Mouse (Mus musculus) c-Kit-positive CD71-positive TER-119-positive erythroid progenitor cells, embryonic 14.5 days (primary cell): ENCODE data around the gene Haghl.
"Not testable (repeated sequence)": the region's sequence is repeated elsewhere in the genome, so short reads cannot be mapped to it uniquely, and the experiment has no call there.

Source experiments
- DNase-seq: peaks from one replicate; pipeline ENCODE4 v3.0.0-alpha.2; 2013; ENCODE audit warnings: low spot score

Haghl gene

DNA sequence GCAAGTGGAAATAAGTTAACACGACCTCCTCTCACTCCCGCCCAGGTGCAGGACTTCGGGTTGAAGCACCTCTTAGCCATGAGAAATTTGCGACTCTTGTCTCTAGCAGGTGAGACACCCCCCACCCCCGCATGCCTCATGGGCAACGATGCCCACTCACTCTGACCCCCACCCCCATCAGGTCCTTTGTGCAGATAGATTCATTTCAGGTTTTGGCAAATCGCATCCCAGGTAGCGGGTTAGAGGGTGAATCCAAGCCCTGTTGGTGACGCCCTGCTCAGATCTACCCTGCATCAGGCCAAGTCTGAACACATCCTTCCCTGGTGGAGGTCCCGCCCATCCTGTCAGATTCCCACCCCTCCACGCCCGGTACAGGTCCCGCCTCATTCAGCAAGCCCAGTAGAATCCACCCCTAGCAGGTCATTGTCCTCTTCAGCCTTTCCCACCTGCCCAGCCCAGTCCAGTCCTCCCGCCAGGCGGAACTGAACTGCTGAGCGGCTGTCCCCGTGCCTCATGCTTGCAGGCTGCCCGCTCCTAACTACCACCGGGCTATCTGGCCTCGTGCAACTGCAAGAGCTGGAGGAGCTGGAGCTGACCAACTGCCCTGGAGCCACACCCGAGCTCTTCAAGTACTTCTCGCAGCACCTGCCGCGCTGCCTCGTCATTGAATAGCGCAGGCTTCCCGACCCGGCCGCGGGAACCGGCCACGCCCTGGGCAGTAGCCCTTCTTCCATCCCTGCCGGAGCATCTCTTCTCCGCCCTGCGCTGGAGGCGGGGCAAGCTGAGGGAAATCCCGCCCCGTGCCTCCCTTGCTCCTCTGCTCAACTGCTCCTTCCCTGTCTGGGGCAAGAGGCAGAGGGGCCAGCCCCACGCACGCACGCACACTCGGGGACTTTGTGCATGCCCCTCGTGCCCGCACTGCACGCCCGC lies 33.6 kb upstream of the Haghl start:
- no peak for DNase-seq

DNA sequence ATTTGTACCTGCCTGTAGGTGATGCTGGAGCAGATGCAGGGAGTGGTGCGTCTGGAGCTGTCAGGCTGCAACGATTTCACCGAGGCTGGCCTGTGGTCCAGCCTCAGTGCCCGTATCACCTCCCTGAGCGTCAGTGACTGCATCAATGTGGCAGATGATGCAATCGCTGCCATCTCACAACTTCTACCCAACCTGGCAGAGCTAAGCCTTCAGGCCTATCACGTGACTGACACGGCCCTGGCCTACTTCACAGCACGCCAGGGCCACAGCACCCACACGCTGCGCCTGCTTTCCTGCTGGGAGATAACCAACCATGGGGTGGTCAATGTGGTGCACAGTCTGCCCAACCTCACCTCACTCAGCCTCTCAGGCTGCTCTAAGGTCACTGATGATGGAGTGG lies 32.2 kb upstream of the Haghl start:
- DNase-seq: no peak

DNA sequence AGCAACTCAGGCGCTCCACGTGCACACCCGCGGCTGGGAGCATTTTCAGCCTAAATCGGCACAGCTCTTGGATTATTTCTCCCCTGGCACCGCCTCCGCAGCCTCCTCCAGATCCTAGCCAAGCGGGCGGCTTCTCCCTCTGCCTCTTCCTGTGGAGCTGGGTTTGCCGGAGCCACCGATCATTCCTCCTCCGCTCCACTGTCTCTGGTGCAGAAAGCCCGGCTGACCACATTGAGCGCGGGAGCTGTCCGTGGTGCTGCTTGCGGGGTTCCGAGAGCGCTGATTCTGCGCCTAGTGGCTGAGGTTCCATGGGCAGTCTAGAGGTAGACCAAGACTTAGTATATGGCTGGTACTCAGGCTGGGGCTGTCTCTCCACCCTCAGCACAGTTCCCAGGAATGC lies 28.0 kb upstream of the Haghl start:
- peak; percentile 64 for DNase-seq

DNA sequence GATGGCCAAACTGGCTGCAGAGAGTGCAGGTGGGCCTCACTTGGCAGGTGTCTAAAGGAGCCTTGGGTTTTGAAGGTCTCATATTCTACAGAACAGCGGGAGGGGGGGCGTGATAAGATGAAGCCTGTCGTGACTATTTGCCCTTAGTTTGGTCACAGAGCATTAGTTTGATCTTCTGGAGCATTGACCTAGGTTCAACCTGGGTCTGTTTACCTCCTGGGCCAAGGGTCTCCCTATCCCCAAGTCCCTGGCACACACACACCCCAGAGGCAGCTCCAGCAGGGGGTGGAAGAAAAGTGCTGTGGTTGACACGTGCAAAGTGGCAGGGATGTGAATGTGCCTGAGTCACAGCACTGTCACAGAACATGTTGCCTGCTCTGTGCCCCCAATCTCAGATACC lies 25.4 kb upstream of the Haghl start:
- no peak for DNase-seq

DNA sequence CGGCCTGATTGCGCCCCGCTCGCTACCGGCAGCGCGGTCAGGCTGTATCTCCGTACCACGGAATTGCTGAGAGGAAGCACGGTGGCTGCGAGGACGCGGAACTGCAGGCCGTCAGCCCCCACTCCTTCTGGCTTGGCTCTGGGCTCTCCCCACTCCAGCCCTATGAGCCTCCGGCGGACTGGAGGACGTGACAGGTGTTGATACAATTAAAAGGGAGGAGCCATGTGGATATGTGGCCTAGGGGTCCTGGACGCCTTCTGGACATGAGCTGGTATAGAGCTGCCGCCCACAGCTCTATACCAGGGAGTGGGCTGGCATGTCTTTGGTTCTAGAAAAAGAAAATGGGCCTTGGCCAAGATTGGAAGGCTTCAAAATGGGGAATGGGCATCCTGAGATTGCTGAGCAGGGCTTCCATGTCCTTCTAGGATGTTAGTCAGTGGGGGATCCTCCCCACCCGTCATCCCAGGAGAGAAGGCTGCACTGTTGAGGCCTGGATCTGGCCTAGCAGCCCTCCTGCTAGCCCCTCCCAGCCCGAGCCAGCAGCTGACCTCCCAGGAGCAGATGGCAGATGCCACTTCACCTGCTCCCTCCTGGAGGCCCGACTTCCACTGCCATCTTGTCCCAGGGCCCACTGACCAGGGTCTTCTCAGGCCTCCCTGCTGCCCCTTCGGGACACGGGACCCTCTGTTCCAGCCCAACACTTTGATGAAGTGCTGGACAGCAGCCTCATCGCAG lies 24.3 kb upstream of the Haghl start:
- no peak for DNase-seq

DNA sequence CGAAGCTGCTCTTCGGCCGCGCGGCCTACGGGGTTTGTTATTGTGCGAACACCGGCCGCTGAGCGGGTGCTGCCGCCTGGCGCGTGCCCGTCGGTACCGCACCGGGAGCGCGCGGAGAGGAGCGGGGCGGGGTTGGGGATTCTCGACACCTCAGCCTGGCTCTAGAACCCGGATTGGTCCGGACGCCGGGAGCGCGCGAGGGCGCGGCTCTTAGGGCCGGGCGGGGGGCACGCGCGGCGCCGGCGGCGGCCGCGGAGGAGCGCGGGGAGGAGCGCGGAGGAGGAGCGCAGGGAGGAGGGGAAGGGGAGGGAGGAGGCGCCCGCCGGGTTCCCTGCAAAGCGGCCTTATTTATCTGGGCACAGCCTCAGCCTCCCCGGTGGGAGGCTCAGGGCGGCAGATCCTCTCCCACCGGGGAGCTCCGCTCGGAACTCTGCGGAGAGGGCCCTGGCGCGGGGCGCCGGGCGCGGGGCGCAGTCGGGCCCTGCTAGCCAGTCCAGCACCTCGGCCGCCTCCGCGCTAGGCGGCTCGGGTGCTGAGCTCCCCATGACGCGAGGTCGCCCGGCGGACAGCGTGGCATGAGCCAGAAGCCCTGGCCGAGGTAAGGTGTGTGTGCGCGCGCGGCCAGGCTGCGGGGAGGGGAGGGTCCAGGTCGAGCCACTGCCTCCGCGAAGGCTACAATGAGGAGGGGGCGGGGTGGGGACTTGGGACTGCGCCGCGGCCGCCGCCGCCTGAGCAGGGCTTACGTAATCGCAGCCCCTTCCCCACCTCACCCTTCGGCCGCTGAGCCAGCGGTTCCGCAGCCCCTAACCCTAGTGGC lies 23.5 kb upstream of the Haghl start, which contains the start of gene Fbxl16:
Gene Fbxl16, plus strand, starts transcription at position 297 of the 817 bp plus-strand sequence.
- DNase-seq: no peak

DNA sequence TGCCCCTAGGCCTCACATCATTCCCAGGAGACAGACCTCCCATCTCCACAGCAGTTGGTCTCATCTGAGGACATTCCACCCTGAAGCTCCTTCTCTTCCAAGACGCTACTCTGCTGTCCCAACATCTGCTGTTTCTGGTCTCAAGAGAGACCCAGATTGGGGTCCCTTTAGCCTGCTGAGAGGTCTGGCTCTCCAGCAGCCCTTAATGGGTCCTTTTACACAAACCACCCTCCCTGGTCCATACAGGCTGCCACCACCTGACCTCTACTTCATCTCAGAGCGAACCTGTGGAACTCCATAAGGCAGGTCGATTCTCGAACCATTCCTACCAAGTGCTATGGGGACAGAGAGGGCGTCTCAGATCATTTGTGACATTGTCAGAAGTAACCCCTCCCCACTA lies 22.6 kb upstream of the Haghl start:
- DNase-seq: no peak

DNA sequence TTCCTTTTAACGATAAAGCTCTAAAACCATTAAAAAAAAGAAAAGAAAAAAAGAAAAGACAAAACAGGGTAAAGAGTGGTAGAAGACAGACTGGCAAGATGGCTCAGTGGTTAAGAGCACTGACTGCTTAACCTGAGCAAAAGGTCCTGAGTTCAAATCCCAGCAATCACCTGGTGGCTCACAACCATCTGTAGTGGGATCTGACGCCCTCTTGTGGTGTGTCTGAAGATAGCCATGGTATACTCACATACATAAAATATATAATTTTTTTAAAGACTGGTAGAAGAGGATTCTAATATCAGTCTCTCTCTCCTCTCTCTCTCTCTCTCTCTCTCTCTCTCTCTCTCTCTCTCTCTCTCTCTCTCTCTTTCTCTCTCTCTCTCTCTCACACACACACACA lies 22.0 kb upstream of the Haghl start:
- not testable (repeated sequence) for DNase-seq

DNA sequence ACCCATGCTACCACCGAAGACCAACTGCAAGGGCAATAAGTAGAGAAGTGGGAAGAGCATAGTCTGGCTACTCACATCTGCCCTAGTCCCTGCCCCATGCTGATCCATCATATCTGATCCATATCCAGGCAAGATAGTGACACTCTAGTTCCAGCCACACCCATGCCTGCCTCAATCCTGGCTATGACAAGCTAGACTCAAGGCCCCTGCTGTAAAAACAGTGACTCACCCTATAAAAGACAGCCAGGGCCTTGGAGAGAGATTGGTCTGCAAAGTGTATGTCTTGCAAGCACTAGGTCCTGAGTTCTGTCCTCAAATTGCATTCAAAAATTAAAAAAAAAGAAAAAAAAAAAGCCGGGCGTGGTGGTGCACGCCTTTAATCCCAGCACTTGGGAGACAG lies 21.0 kb upstream of the Haghl start:
- DNase-seq: no peak

DNA sequence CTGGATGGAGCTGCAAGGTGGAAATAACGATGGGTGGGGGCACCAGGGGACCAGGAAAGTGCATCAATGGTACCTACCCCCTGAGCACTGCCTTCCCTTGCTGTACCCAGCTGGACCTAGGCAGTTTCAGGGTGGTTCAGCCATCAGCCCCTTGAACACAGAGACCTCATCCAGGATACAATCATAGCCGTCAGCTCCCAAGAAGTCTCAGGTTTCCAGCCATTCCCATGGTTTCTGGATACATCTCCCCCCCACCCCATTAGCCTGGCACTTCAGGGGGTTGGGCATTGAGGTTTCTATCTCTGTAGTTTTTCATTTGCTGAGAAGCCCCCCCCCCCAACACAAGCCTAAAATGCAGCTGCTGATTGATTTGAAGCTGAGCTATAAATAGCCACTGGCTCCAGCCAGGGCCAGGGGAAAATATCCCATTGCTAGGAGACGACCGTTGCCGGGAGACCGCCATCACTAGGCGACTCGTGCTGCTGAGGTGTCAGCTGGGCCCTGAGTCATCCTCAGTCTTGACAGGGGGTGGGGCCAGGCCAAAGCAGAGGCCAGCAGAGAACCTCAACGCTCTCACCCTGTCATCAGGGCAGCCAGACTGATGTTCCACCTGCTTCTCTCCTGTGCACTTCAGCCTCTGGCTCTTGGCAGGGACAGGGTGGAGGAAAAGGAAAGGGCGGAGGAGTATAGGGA lies 17.5 kb upstream of the Haghl start:
- no peak for DNase-seq

DNA sequence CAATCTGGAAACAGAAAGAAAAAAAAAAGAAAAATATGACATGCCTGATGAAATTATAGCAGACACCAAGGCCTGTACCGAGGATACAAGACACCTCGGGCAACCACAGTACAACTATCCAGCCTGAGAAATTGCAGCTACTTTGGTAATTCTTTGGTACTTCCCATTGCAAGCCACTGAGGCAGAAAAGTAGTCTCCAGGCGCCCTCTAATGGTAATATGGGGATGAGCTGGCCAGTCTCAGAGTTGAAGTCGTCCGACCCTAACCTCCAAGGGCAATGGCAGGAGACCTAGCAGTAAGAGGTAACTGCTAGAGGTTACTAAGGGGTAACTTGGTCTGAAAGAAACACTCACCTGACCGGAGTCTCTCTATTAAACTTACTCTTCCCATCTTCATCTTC lies 15.6 kb upstream of the Haghl start:
- DNase-seq: peak; percentile 67

DNA sequence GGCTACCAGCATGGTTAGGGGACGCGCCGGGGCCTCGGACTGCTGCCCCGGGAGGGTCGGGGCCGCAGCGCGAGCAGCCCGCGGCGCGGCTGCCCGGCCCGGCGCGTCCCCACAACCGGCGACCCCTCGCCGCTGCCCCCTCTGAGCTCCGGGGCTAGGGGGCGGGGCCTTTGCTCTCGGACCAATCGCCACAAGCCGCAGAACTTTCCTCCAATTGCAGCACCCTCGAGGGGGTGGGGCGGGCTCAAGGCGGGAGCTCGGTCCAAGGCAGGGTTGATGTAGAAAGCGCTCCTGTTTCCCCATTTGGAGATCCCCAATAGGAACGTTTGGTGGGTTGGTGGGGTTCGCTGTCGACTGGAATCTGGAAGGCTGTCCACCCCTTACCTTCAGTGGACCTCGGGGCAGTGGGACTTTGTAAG lies 11.5 kb upstream of the Haghl start, which contains the start of gene Metrn:
Gene Metrn, minus strand, starts transcription at position 186 of the 419 bp plus-strand sequence.
- DNase-seq: peak; percentile 80

DNA sequence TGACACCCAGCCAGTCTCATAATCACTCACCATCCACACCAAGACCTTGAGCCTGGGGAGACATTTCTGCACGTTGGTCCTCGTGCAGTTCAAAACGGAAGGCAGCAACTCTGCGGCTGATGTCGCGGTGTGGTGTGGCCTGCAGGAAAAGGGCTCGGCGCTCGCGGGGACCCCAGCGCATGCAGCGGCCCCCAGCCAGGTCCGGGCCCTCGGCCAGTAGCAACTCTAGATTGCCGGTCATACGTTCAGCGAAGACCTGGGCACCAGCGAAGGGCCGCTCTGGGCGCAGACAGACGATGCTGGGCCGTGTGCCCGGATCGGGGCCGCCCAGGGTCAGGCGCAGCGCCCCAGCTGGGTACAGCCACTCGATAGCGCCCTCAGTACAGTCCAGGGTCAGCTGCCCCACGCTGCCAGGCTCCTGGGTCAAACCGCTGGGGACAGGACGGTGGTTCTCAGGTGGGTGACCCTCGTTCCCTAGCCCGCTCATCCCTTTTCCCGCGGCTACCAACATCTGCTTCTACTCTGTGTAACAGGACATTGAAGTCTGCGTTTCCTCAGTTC lies 10.8 kb upstream of the Haghl start:
- no peak for DNase-seq

DNA sequence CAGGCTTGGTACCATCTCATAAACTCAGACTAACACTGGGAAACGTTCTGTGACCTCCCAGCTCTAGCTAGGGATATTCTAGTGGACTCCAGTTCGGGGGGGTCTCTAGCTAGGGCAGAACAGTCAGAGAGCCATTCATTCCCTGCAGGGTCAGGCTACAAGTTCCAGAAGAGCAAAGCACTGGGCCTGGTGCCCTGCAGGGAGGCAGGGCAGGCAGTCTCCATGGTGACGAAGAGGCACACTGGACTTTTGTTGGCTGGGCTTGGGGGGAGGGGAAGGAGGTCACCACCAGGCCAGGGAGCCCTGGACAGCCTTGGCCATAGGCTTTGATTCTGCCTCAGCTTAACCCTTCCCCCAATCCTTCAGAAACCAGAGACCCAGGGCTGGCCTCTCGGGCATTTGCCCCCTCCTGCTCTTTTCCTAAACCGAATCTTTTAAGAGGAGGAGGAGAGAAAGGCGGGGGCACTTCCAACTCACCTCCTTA lies 10.2 kb upstream of the Haghl start, which contains the start of gene AC134908.4:
Gene AC134908.4, minus strand, starts transcription at position 51 of the 484 bp plus-strand sequence.
- DNase-seq: no peak

DNA sequence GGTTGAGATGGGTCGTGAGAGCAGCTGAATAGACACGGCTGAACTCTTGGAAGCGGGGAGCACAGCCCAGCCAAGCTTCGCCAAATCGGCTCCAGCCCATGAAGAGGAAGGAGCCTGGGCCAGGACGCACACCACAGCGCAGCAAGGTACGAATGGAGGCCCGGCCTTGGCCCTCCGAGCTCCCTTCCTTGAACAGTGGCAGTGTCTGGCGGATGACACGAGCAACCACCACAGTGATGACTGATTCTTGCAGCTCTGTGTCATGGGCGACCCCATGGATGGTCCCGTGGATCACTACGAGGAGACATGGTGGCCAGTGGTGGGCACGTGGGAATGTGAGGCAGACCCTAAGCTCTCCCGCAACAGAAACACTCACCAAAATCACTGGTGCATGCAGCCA lies 9.5 kb upstream of the Haghl start:
- DNase-seq: no peak

DNA sequence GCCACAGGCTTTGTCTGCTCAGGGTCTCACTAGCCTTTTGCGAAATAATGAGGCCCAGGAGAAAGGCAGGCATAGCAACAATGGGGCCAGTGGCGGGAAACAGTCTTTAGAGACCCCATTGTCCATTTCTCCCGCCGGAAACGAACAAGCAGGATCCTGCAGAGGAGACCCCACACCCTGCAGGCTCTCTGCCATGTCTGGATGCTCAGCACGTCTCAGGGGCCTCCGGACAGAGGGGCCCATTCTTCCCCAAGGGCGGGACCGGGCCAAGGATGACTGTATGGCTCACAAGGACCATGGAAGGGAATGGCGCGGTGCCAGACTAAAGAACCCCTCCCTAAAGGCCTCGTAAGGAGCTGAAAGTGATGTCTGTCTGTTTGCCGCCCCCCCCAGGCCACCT lies 8.7 kb upstream of the Haghl start:
- DNase-seq: no peak

DNA sequence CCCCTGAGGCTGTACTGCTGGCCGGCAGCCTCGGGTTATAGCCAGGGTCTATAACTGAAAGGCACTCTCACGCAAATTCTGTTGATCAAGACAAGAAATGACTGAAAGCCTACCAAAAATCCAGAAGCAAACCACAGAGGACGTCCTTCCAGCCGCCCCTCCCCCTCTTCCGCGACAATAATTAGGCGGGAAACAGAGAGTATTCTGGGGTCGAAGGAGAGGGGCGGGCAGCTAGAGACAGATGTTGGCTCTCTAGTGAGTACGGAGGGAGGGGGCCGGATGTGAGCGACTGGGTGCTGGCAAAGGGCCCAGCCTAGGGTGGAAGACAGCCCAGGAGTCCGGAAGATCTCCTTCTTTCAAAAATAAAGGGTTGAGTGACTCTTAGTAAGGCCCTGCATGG lies 7.1 kb upstream of the Haghl start, which contains the start of gene Fam173a:
Gene Fam173a, minus strand, starts transcription at position 287 of the 400 bp plus-strand sequence.
- DNase-seq: peak; percentile 51

DNA sequence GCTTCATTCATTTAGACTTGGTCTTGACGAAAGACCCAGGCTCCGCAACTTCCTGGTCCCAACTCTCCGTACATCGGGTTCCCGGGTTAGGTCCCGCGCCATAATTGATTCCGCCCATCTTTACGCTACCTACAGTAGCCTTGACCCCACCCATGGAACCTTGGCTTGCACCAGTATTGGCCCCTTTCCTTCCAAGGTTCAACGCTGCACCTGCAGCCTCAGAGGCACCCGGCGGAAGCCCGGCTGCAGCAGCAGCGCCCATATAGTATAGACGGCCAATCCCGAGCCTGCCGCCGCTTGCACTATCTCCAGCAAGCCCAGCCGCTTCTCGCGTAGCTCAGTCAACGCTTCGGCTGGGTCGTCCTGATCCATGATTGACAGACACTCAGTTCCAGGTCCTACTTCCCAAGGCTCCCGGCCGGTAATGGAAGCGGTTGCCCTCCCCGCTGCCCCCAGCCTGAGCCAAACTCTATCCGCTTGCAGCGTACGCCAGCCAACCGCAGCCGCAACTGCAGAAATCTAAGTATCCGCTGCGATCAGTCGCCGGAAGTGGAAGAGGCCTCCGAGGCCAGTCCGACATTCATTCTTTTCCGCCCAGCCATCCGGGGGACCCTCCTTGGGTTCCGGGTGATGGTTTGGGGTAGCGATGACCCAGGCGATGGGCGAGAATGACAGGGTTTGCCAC lies 6.5 kb upstream of the Haghl start:
- peak; percentile 85 for DNase-seq

DNA sequence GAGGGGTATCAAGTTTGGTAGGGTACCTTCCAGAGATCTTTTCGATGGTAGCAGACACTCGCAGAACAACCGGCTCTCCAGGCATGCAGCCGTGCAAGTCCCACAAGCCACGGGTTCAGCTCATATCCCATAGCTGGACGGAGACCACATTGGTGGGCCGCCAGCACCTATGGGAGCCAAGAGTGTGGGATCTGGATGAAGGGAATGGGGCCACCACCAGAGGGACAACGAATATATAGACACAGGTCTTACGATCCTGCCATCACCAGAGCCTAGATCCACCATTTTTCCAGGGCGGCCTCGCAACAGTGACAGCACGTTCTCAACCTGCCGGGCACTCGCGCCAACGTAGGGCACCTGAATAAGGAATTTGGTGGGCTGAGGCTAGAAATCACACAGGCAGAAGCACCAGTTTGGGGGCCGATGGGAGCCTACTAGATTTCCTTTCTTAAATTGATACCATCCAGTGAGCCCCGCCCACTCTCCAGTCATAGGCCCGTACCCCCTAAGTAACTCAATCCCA lies 5.9 kb upstream of the Haghl start:
- DNase-seq: no peak
